Comparison of ENCODE assay signal across 19 mouse cellular contexts in genomic region chr2:52639530-52639875, GRCm38 (mm10).
"Had no signal": no experiment of that assay in that cellular context is flagged by ENCODE, and none has a peak within 500 bp of the region (broad histone marks: within the 10 kb centered on the region; RNA-seq: fewer than 3 reads in every experiment).

No protein-coding gene starts in this region.

- H3K4me2 ChIP-seq: intestine, embryonic 15.5 days; limb, embryonic 12.5 days; liver, embryonic 12.5 days; liver, embryonic 15.5 days; midbrain, embryonic 12.5 days; midbrain, embryonic 15.5 days; neural tube, embryonic 12.5 days; neural tube, embryonic 15.5 days had no signal

- H3K36me3 ChIP-seq: intestine, embryonic 15.5 days; limb, embryonic 12.5 days; liver, embryonic 12.5 days; liver, embryonic 15.5 days; midbrain, embryonic 12.5 days; midbrain, embryonic 15.5 days; neural tube, embryonic 12.5 days; neural tube, embryonic 15.5 days had no signal

- H3K27ac ChIP-seq: intestine, embryonic 15.5 days; limb, embryonic 12.5 days; liver, embryonic 12.5 days; liver, embryonic 15.5 days; macrophage; midbrain, embryonic 12.5 days; midbrain, embryonic 15.5 days; neural tube, embryonic 12.5 days; neural tube, embryonic 15.5 days; stomach, postnatal 0 days had no signal

- H3K27me3 ChIP-seq: intestine, embryonic 15.5 days; limb, embryonic 12.5 days; liver, embryonic 15.5 days; midbrain, embryonic 15.5 days; neural tube, embryonic 12.5 days; neural tube, embryonic 15.5 days had no signal

- ATAC-seq: intestine, embryonic 15.5 days; liver, embryonic 12.5 days; midbrain, embryonic 15.5 days had no signal

- DNase-seq: kidney, adult 11 months; kidney, postnatal 4 days; liver; right cerebral cortex, adult 18-20 months; right cerebral cortex, postnatal 14 days; right cerebral cortex, postnatal 4 days; thymus, adult 2 months; thymus, postnatal 14 days; thymus, postnatal 4 days had no signal

- H3K9me3 ChIP-seq: intestine, embryonic 15.5 days; limb, embryonic 12.5 days; liver, embryonic 12.5 days; liver, embryonic 15.5 days; midbrain, embryonic 12.5 days; midbrain, embryonic 15.5 days; neural tube, embryonic 12.5 days; neural tube, embryonic 15.5 days had no signal

- H3K9ac ChIP-seq: intestine, embryonic 15.5 days; limb, embryonic 12.5 days; liver, embryonic 12.5 days; liver, embryonic 15.5 days; midbrain, embryonic 12.5 days; midbrain, embryonic 15.5 days; neural tube, embryonic 12.5 days; neural tube, embryonic 15.5 days had no signal

- H3K4me3 ChIP-seq: intestine, embryonic 15.5 days; limb, embryonic 12.5 days; liver, embryonic 12.5 days; liver, embryonic 15.5 days; midbrain, embryonic 12.5 days; midbrain, embryonic 15.5 days; neural tube, embryonic 12.5 days; neural tube, embryonic 15.5 days had no signal

- H3K4me1 ChIP-seq: intestine, embryonic 15.5 days; liver, embryonic 12.5 days; liver, embryonic 15.5 days; neural tube, embryonic 15.5 days had no signal
